Mouse (Mus musculus): ENCODE results near the gene Brms1l. TPM values are rescaled to one million over a fixed set of nuclear protein-coding genes. Genes with fewer than 3 reads are reported as not detected.
A peak's percentile ranks its signal among the peaks of the same experiment; 100 is the strongest.

Gene Brms1l
- polyA plus RNA-seq, 1 experiment: 29.7 TPM

- H3K4me1 ChIP-seq (ENCODE audit: control insufficient read depth, insufficient read depth, low read length): no peaks in the 10 kb centered on the region
- no peaks in the 10 kb centered on the region for H3K36me3 ChIP-seq (ENCODE audit: control insufficient read depth, insufficient read depth, low read length, poor library complexity, severe bottlenecking)
- no peak overlapping the region for H3K9ac ChIP-seq (ENCODE audit: low read depth, poor library complexity, severe bottlenecking)
- no peaks in the 10 kb centered on the region for H3K9me3 ChIP-seq (replicated peaks; ENCODE audit: control insufficient read depth, insufficient read depth, low read length, poor library complexity, severe bottlenecking)
- TF ChIP-seq POLR2A (IDR thresholded peaks at IDR 0.05; ENCODE audit: insufficient read depth, low read length) (no peak), CTCF (IDR thresholded peaks at IDR 0.05; ENCODE audit: low read depth, low read length) (no peak), EP300 (IDR thresholded peaks at IDR 0.05; ENCODE audit: insufficient read depth, low read depth, low read length) (no peak)
- no peak overlapping the region for H3K4me3 ChIP-seq (ENCODE audit: low read depth, low read length)
- no peaks in the 10 kb centered on the region for H3K27me3 ChIP-seq (ENCODE audit: control insufficient read depth, insufficient read depth, low read length, poor library complexity, severe bottlenecking)
- no peak overlapping the region for H3K27ac ChIP-seq (ENCODE audit: insufficient read depth, low read length)
These were observed 80.1 kb downstream of the Brms1l start for GRCm38 (mm10) chr12:55916250-55916649.

- TF ChIP-seq CTCF (IDR thresholded peaks at IDR 0.05; ENCODE audit: low read depth, low read length) (no peak), EP300 (IDR thresholded peaks at IDR 0.05; ENCODE audit: insufficient read depth, low read depth, low read length) (no peak), POLR2A (IDR thresholded peaks at IDR 0.05; ENCODE audit: insufficient read depth, low read length) (no peak)
- no peaks in the 10 kb centered on the region for H3K36me3 ChIP-seq (ENCODE audit: control insufficient read depth, insufficient read depth, low read length, poor library complexity, severe bottlenecking)
- no peak overlapping the region for H3K27ac ChIP-seq (ENCODE audit: insufficient read depth, low read length)
- no peaks in the 10 kb centered on the region for H3K4me1 ChIP-seq (ENCODE audit: control insufficient read depth, insufficient read depth, low read length)
- H3K4me3 ChIP-seq (ENCODE audit: low read depth, low read length): peak overlapping the region; percentile 17
- H3K9ac ChIP-seq (ENCODE audit: low read depth, poor library complexity, severe bottlenecking): no peak overlapping the region
- H3K27me3 ChIP-seq (ENCODE audit: control insufficient read depth, insufficient read depth, low read length, poor library complexity, severe bottlenecking): no peaks in the 10 kb centered on the region
- no peaks in the 10 kb centered on the region for H3K9me3 ChIP-seq (replicated peaks; ENCODE audit: control insufficient read depth, insufficient read depth, low read length, poor library complexity, severe bottlenecking)
These were observed 80.9 kb downstream of the Brms1l start for GRCm38 (mm10) chr12:55917020-55917419.

Other genes with a start within 250 kb of the Brms1l start
- gene Insm2, start 236.9 kb upstream of the Brms1l start, polyA plus RNA-seq (2011; ENCODE audit: insufficient read depth, insufficient read length, low read depth, missing spikeins): not detected in 2 replicates
- 26.0 and 34.7 TPM in 2 replicates for gene Ralgapa1, start 15.2 kb upstream of the Brms1l start, polyA plus RNA-seq (2011; ENCODE audit: insufficient read depth, insufficient read length, low read depth, missing spikeins)

Data from ES-Bruce4 (cell line).